Mouse (Mus musculus): Measurements from ENCODE around the gene Castor2. TPM values are rescaled to one million over a fixed set of nuclear protein-coding genes. Genes with fewer than 3 reads are reported as not detected.

Castor2 gene
- total RNA-seq, 1 experiment from 2014 or later: 11.2 TPM

DNA sequence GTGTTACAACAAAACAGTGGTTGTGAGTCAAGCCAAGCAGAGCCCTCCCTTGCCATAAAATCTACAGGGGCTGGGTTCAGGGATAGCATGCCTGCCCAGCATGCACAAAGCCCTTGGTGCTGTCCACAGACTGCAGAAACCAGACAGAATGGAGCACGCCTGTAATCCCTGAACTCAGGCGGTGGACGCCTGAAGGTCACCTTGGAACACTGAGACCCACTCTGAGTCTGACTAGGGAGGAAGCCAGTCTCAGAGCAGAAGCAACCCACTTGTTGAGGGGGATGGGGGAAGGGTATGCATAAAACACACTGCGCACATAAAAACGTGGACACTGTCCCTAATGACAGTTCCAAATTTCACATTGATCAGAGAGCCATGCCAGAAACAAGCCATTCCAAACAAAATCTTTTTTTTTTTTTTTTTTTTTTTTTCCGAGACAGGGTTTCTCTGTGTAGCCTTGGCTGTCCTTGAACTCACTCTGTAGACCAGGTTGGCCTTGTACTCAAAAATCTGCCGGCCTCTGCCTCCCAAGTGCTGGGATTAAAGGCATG is 56.5 kb downstream of the Castor2 start:
- DNase-seq: no peak

GRCm38 (mm10) chr5:134164688-134165087 is 65.2 kb downstream of the Castor2 start:
- DNase-seq: peak; percentile 82

DNA sequence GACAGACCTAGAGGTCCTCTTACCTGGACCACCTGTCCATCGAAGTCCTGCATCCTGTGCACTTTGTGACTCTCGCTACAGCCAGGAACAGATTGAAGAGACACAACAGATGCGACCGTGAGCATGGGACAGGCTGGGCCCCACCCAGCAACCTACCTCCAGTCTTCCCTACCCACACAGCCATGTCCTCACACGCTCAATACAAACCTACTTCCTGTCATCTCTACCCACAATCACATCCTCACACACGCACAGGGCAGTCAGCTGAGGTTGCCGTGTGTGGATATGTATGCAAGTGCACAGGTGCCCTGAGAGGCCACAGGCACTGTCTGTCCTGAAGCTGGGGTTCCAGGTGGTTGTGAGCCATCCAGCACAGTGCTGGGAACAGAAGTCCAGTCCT is 67.1 kb downstream of the Castor2 start:
- DNase-seq: no peak

DNA sequence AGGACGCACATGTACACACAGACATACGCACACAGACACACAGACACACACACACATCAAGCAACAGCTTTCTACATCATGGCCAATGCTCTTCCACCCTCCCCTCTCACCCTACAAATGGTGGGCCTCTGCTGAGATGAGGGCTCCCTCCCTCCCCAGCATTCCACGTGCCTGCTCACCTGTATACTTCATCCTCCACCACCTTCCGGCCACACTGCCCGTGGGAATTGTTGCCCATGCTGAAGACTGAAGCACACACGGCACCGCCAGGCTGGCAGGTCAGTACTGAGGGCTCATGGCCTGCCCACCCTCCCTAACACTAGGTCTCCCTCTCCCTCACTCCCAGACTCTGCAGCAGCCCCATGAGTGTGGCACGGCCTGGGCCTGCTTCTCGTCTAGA is 68.5 kb downstream of the Castor2 start:
- no peak for DNase-seq

GRCm38 (mm10) chr5:134169231-134169630 is 69.7 kb downstream of the Castor2 start:
- no peak for DNase-seq

DNA sequence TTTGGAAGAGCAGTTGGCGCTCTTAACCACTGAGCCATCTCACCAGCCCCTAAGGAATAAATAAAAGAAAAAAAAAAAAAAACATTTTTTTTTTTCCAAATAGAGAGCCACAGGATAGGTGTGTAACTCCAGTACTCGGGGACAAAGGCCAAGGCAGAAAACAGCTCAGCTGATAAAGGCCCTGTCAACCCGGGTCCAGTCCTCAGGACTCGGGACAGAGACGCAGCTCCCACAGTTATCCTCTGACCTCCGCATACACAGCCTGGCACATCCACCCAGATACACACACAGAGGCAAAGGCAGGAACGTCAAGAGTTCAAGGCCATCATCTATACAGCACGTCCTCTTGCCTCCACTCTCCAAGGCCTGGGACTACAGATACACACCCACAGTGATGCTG is 70.7 kb downstream of the Castor2 start:
- no peak for DNase-seq

GRCm38 (mm10) chr5:134173206-134173605 is 73.7 kb downstream of the Castor2 start:
- DNase-seq: peak; percentile 79

- DNase-seq: peak; percentile 29
Observed at GRCm38 (mm10) chr5:134175696-134176095, 76.2 kb downstream of the Castor2 start.

DNA sequence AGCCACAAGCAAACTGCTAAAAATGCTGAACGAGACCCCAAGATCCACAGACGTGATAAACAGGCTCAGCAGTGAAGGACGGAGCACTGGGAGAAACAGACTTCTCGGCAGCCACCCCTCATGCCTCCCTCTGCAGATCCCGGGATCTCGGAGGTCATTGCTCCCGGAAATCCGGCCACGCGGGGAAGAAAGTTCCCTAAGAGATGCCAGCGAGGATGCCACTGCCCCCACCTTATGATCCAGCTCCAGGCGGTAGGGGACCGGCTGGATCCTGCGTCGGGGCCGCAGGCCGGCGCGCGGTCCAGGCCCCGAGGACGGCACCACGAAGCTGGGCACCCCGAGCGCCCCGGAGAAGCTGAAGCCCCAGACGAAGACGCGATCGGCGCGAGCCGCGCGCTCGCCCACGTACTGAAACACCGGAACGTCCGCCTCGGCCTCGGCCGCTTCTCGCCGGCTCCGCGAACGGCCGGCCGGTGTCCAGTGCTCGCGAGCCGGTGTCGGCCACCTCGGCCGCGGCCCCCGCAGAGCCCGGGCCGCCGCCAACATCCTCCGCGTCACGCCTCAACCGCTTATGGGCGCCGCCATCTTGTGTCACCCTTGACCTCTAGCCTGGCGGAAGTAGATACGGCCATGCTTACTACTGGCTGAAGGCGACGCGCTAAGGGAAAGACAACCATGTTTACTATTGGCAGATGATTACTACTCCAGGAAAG is 76.8 kb downstream of the Castor2 start, which contains the start of gene Rcc1l:
Gene Rcc1l, minus strand, starts transcription at position 606 of the 713 bp plus-strand sequence.
- peak; percentile 91 for DNase-seq

GRCm38 (mm10) chr5:134178536-134178935 is 79.0 kb downstream of the Castor2 start:
- no peak for DNase-seq

DNA sequence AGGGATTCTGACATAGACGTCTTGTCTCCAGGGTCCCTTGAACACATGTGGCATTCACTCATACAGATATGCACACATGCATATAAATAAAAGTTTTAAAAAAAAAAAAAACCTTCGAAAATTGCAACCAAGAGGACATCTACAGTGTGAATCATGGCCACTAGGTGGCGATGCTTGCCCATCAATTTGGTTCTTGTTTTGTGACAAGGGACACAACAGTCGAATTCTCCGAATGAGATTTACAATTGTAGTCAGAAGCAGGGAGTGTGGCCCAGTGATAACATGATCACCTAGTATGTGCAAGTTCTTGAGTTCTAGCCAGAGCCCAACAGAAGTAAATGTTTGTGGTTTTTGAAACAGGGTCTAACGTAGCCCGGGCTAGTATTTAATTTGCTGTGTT is 80.4 kb downstream of the Castor2 start:
- DNase-seq: peak; percentile 90

DNA sequence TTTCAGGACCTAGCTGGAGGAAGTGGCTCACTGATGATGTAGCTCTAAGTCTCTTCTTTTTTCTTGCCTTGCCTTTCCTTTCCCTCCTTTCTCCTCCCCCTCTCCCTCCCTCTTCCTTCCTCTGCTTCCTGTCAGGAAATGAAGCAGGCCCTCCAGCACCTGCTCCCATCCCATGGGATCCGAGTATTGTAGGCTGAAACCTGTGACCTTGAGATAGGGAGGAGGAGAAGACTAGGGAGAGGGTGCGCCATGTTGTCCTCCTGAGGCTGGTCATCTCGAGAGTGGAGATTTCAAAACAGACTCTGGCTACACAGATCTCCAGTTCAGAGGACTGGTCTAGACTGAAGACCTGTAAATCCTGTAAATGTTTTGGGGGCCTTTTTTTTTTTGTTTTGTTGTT is 82.7 kb downstream of the Castor2 start:
- peak; percentile 41 for DNase-seq

- DNase-seq: peak; percentile 65
Observed at GRCm38 (mm10) chr5:134182735-134183134, 83.2 kb downstream of the Castor2 start.

DNA sequence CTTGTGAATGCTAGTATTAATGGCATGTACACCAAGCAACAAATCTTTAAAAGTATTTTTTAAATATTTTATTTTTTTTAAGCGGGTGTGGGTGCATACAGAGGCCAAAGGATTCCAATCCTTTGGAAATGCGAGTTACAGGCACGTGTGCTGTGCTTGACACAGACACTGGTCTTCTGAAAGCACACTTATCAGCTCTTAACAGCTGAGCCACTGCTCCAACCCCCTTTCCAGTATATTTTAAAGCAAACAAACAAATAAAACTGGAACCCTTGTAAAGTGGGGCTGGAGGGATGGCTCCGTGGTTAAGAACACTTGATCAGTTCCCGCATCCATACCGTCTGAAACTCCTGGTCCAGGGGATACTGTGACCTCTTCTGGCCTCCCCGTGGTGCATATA is 83.7 kb downstream of the Castor2 start:
- no peak for DNase-seq

DNA sequence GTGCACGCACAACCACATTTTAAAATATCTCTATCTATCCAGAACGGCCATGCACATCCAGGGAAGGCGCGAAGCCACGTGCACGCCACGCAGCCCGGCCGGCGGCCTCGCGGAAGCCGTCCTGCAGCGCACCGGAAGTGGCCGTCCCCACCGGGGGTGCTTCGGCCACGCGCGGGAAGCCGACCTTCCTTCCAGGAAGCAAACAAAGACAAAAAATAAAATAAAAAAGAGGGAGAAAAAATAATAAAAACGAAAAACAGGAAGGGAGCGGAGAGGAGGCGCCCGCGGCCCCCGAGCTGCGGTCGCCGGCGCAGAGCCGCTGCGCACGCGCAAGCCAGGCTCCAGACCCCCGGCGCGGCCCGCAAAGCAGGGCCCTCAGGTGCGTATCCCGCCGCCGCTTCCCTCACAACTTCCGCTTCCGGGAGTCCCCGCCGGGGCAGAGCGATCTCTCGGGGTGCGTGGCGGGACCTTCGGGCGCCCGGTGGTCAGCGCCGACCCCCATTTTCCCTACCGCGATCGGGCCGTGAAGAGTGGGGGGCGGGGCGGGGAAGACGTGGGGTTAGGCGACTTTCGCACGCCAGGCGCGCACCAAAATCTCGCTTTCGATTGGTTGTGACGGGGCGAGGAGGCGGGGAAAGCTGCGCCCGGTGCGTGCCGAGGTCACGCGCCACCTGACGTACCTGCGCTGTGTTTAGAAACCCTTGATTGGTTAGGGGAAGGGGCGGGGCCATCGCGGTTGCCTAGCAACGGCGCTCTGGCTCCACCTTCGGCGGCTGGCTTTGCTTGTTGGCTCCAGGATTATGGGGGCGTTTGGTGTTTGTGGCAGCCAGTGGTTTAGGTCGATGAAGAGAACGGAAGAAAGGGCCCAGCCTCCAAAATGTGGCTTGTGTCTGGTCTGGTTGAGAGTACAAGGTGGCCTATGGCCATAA is 84.6 kb downstream of the Castor2 start, which contains the start of gene Gtf2ird2:
Gene Gtf2ird2, plus strand, starts transcription at position 140 of the 929 bp plus-strand sequence.
- peak; percentile 98 for DNase-seq

DNA sequence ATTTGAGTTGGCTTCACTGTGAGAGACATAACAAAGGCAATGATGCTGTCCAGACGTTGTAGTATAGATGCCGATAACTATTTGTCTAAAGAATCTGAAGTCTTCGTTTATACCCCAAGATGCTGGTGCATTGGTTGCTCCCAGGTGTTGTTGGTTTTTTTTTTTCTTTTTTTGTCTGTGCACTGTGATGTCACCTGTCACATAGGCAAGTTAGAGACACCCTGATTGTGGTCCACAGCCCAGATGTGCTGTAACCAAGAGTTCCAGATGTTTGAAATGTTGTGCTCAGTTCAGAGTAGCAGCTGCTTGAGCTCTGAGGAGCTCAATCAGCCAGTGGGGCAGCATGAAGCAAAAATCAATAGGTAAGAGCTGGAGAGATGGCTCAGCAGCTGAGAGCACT is 86.5 kb downstream of the Castor2 start:
- no peak for DNase-seq

- peak; percentile 78 for DNase-seq
Observed at GRCm38 (mm10) chr5:134186961-134187731, 87.6 kb downstream of the Castor2 start.

DNA sequence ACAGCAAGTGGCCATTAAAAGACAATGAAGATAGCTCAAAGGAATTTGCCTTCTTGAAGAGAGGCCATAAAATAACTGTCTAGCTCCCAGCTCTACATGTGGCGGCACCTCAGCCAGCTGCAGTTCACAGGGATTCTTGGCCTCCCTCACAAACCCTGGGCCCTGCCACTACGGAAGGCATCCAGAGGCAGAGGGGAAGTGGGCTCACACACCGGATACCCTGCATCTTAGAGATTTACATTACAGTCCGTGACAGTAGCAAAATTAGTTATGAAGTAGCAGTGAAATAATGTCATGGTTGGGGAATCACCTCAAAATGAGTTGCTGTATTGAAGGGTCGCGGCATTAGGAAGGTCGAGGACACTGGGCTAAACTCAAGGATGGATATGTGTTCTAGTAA is 89.1 kb downstream of the Castor2 start:
- no peak for DNase-seq

DNA sequence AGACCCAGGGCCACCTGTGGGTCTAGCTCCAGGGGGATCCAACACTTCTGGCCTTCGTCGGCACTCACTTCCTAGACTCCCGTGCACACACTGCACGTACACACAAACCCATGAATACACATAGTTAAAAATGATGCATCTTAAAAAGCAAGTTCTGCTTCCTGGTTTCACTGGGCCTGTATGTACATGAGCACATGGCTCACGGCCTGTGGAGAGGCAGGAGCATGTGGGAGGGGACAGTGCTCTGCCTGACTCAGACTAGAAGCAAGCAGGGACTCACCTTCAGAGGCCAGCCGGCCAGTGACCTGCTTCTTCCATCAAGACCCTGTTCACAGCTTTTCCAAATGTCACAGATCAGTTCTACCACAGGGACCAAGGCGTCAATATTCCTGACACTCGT is 94.2 kb downstream of the Castor2 start:
- DNase-seq: no peak

All from adrenal gland, postnatal 14 days (tissue).